Mouse (Mus musculus) liver, embryonic 14.5 days (tissue): Measurements from ENCODE around the gene Agrp.

ENCODE experiments used
- CTCF ChIP-seq: IDR thresholded peaks from 2 replicates; pipeline ENCODE4 v1.5.1; 2016; ENCODE audit warnings: antibody characterized with exemption, low read depth, control low read depth
- EP300 ChIP-seq: IDR thresholded peaks from 2 replicates; pipeline ENCODE4 v1.6.1; 2016; ENCODE audit warnings: antibody characterized with exemption, low read depth

- TF ChIP-seq CTCF (no peak), EP300 (no peak)
Observed at GRCm38 (mm10) chr8:105519591-105519990, 117.6 kb downstream of the Agrp start.
